Mouse (Mus musculus): ENCODE results near the gene Fgf12.

- TF ChIP-seq EP300 (IDR thresholded peaks at IDR 0.05; ENCODE audit: low read depth) (no peak), CTCF (IDR thresholded peaks at IDR 0.05; ENCODE audit: low read depth) (no peak)
Observed at GRCm38 (mm10) chr16:28475553-28475952, 277.3 kb downstream of the Fgf12 start.

Data from liver, embryonic 14.5 days (tissue).